Comparison of ENCODE assay signal across 14 mouse cellular contexts in the genomic region with DNA sequence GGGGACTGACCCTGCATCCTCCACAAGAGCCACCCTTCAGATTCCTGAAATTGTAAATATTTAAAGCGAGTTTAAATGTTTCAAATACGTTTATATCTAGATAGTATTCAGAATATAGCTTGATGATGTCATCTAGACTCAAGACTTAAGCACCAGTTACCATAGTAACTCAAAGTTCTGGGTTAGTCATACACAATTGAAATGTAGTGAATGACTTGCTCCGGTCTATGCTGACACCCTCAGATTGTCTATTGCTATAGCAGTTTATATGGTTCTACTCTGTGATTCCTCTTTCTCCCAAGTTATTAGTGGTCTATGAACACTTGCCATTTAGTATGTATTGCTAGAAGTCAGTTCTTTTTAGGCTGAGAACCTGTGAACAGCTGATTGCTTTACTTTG. TPM values are rescaled to one million over a fixed set of nuclear protein-coding genes. Genes with fewer than 3 reads are reported as not detected.
DNase-seq lines count a peak whose midpoint lies in the region; ATAC-seq and TF ChIP-seq lines count a peak whose summit lies in the region.
"Had no signal": no experiment of that assay in that cellular context is flagged by ENCODE, and none has a peak within 500 bp of the region (broad histone marks: within the 10 kb centered on the region; RNA-seq: fewer than 3 reads in every experiment).

No protein-coding gene starts in this region.

- H3K36me3 ChIP-seq in forebrain, embryonic 15.5 days: peaks cover 8% of the 10 kb centered on the region
- H3K36me3 ChIP-seq in forebrain, embryonic 10.5 days (replicated peaks): peaks cover 38% of the 10 kb centered on the region
- H3K36me3 ChIP-seq in lung, embryonic 15.5 days: peaks cover 9% of the 10 kb centered on the region
- H3K36me3 ChIP-seq in forebrain, postnatal 0 days (ENCODE audit: insufficient read depth): peaks cover 6% of the 10 kb centered on the region; the same call in 1 of the 2 replicates

- peaks cover 30% of the 10 kb centered on the region for H3K4me1 ChIP-seq in forebrain, embryonic 15.5 days
- H3K4me1 ChIP-seq in forebrain, embryonic 10.5 days: peaks cover 11% of the 10 kb centered on the region
- H3K4me1 ChIP-seq in lung, embryonic 15.5 days: peaks cover 9% of the 10 kb centered on the region
- peaks cover 8% of the 10 kb centered on the region; the same call in 1 of the 2 replicates for H3K4me1 ChIP-seq in forebrain, postnatal 0 days (ENCODE audit: insufficient read depth)

- no peaks in the 10 kb centered on the region for H3K27me3 ChIP-seq in forebrain, embryonic 15.5 days
- no peaks in the 10 kb centered on the region for H3K27me3 ChIP-seq in forebrain, embryonic 10.5 days (ENCODE audit: poor library complexity, severe bottlenecking)
- no peaks in the 10 kb centered on the region for H3K27me3 ChIP-seq in lung, embryonic 15.5 days
- no peaks in the 10 kb centered on the region for H3K27me3 ChIP-seq in forebrain, postnatal 0 days (ENCODE audit: insufficient read depth, low read length)
- H3K27me3 ChIP-seq: neural tube, embryonic 12.5 days had no signal

- WGBS in forebrain, embryonic 15.5 days: 65% methylated on average over 3 of the region's 3 CpGs
- 89% methylated on average over 3 of the region's 3 CpGs for WGBS in forebrain, embryonic 10.5 days
- WGBS in lung, embryonic 15.5 days: 45% methylated on average over 3 of the region's 3 CpGs
- 44% methylated on average over 3 of the region's 3 CpGs for WGBS in forebrain, postnatal 0 days

- DNase-seq in forebrain, embryonic 10.5 days (ENCODE audit: extremely low spot score, low spot score): no peak
- no peak for DNase-seq in lung, adult 18-20 months
- DNase-seq in forebrain, postnatal 0 days: peak; percentile 54
- no peak for DNase-seq in adrenal gland, postnatal 14 days
- DNase-seq in adrenal gland, postnatal 36 days: no peak
- DNase-seq: cerebellum, postnatal 25 days; heart, postnatal 36 days; layer of hippocampus, postnatal 36 days had no signal

- ATAC-seq in forebrain, embryonic 15.5 days (replicated peaks): peak; percentile 80; the same call in 1 of the 2 replicates
- ATAC-seq in lung, embryonic 15.5 days (ENCODE audit: borderline replicate concordance, extremely low read depth, low FRiP score, low TSS enrichment): peak; percentile 46; the same call in 1 of the 2 replicates
- ATAC-seq in forebrain, postnatal 0 days: peak; percentile 97
- peak; percentile 67 for ATAC-seq in neutrophil, adult 5-6 weeks (ENCODE audit: extremely low read depth, insufficient number of reproducible peaks, low FRiP score, poor library complexity, severe bottlenecking)

- no peak overlapping the region for H3K9ac ChIP-seq in forebrain, embryonic 15.5 days (replicated peaks)
- H3K9ac ChIP-seq in lung, embryonic 15.5 days: no peak overlapping the region
- no peak overlapping the region for H3K9ac ChIP-seq in forebrain, postnatal 0 days
- H3K9ac ChIP-seq: liver, embryonic 14.5 days; neural tube, embryonic 12.5 days had no signal

- H3K27ac ChIP-seq in forebrain, embryonic 15.5 days (replicated peaks): no peak overlapping the region
- no peak overlapping the region for H3K27ac ChIP-seq in forebrain, embryonic 10.5 days
- no peak overlapping the region for H3K27ac ChIP-seq in lung, embryonic 15.5 days
- no peak overlapping the region for H3K27ac ChIP-seq in forebrain, postnatal 0 days (ENCODE audit: low read depth, low read length)
- H3K27ac ChIP-seq: liver, embryonic 14.5 days; neural tube, embryonic 12.5 days had no signal

- TF ChIP-seq CTCF in forebrain, postnatal 0 days (IDR thresholded peaks at IDR 0.05; ENCODE audit: low read depth): peak; percentile 70

- no peak overlapping the region for H3K4me2 ChIP-seq in forebrain, embryonic 15.5 days (replicated peaks)
- H3K4me2 ChIP-seq in lung, embryonic 15.5 days: no peak overlapping the region
- H3K4me2 ChIP-seq in forebrain, postnatal 0 days (ENCODE audit: low read depth): no peak overlapping the region
- H3K4me2 ChIP-seq: neural tube, embryonic 12.5 days had no signal

- H3K9me3 ChIP-seq in forebrain, embryonic 15.5 days: no peaks in the 10 kb centered on the region
- no peaks in the 10 kb centered on the region for H3K9me3 ChIP-seq in forebrain, embryonic 10.5 days
- no peaks in the 10 kb centered on the region for H3K9me3 ChIP-seq in lung, embryonic 15.5 days
- H3K9me3 ChIP-seq in forebrain, postnatal 0 days (ENCODE audit: low read length): no peaks in the 10 kb centered on the region
- H3K9me3 ChIP-seq: neural tube, embryonic 12.5 days had no signal

- H3K4me3 ChIP-seq in forebrain, embryonic 15.5 days: no peak overlapping the region
- H3K4me3 ChIP-seq in forebrain, embryonic 10.5 days: no peak overlapping the region
- no peak overlapping the region for H3K4me3 ChIP-seq in lung, embryonic 15.5 days
- no peak overlapping the region for H3K4me3 ChIP-seq in forebrain, postnatal 0 days (ENCODE audit: low read depth, low read length)
- H3K4me3 ChIP-seq: neural tube, embryonic 12.5 days had no signal

RNA-seq across cellular contexts. Expression of a gene that starts 14.2 kb away (rescaled TPM):
- polyA plus RNA-seq in forebrain, embryonic 15.5 days (2015; fragmentation: Nextera tagmentation; extraction: Ambion mirVana): 28.6 and 30.7 TPM in 2 replicates
- 24.2 and 25.5 TPM in 2 replicates for polyA plus RNA-seq in forebrain, embryonic 10.5 days (2016; fragmentation: Nextera tagmentation; extraction: Ambion mirVana)
- 20.6 and 22.0 TPM in 2 replicates for polyA plus RNA-seq in lung, embryonic 15.5 days (2015; fragmentation: Nextera tagmentation; extraction: Ambion mirVana)
- 46.2 and 51.3 TPM in 2 replicates for total RNA-seq in forebrain, postnatal 0 days (2014; rRNA removed)
- 17.2 and 22.7 TPM in 2 replicates for polyA plus RNA-seq in forebrain, postnatal 0 days (2015; fragmentation: Nextera tagmentation; extraction: Ambion mirVana)
- 80.4 and 87.1 TPM in 2 replicates for total RNA-seq in neutrophil, adult 5-6 weeks (2017)
- total RNA-seq in adrenal gland, postnatal 14 days (2021): 48.4 and 54.3 TPM in 2 replicates
- 10 to 100 TPM; 36.1 to 38.7 TPM for total RNA-seq in adrenal gland, postnatal 36 days (2021)

RNA-seq across cellular contexts. Expression of a gene that starts 40.6 kb away (rescaled TPM):
- 34.8 and 40.0 TPM in 2 replicates for polyA plus RNA-seq in forebrain, embryonic 15.5 days (2015; fragmentation: Nextera tagmentation; extraction: Ambion mirVana)
- 9.0 TPM in 2 replicates for polyA plus RNA-seq in forebrain, embryonic 10.5 days (2016; fragmentation: Nextera tagmentation; extraction: Ambion mirVana)
- polyA plus RNA-seq in lung, embryonic 15.5 days (2015; fragmentation: Nextera tagmentation; extraction: Ambion mirVana): 5.6 and 7.7 TPM in 2 replicates
- 29.0 and 51.6 TPM in 2 replicates for total RNA-seq in forebrain, postnatal 0 days (2014; rRNA removed)
- 44.2 and 60.9 TPM in 2 replicates for polyA plus RNA-seq in forebrain, postnatal 0 days (2015; fragmentation: Nextera tagmentation; extraction: Ambion mirVana)
- not detected in 2 replicates for total RNA-seq in neutrophil, adult 5-6 weeks (2017)
- total RNA-seq in adrenal gland, postnatal 14 days (2021): 11.9 and 12.2 TPM in 2 replicates
- total RNA-seq in adrenal gland, postnatal 36 days (2021): 10 to 100 TPM; 10.7 to 15.3 TPM
- polyA plus RNA-seq: C2C12 had no signal

Comparison
In these comparisons a context has a peak if more than half of its experiments do, and no peak if none do; other contexts are left out.
1. ATAC-seq: peak in every context shown above with its lines; median percentile 97 in forebrain, postnatal 0 days; 80 in forebrain, embryonic 15.5 days; 67 in neutrophil, adult 5-6 weeks; 46 in lung, embryonic 15.5 days.
2. RNA of a gene that starts 40.6 kb away (total RNA-seq): 29.0 to 51.6 TPM in forebrain, postnatal 0 days, 10.7 to 15.3 TPM in adrenal gland, postnatal 36 days and 11.9 to 12.2 TPM in adrenal gland, postnatal 14 days; not detected in neutrophil, adult 5-6 weeks; every median in the first group is over 10 times any median in the second.